Mouse (Mus musculus): ENCODE data around the gene Mrps5.
"Not testable (repeated sequence)": the region's sequence is repeated elsewhere in the genome, so short reads cannot be mapped to it uniquely, and the experiment has no call there.

The Mrps5 gene

GRCm38 (mm10) chr2:127586694-127587513 lies at the start of gene Mrps5, which contains the start of gene Zfp661:
TSS of gene Mrps5 (plus strand) at chr2:127587222.
TSS of gene Zfp661 (minus strand) at chr2:127587094.
- DNase-seq (ENCODE audit: low read depth, low spot score) = peak; percentile 70

GRCm38 (mm10) chr2:127537548-127537947 lies 49.5 kb upstream of the Mrps5 start:
- DNase-seq (ENCODE audit: low read depth, low spot score) = no peak

- no peak for DNase-seq (ENCODE audit: low read depth, low spot score)
Measured at GRCm38 (mm10) chr2:127539494-127539893, 47.5 kb upstream of the Mrps5 start.

- DNase-seq (ENCODE audit: low read depth, low spot score) = no peak
Measured at GRCm38 (mm10) chr2:127541185-127541584, 45.8 kb upstream of the Mrps5 start, which contains the start of gene Prom2. TSS of gene Prom2 (minus strand) at chr2:127541467.

- no peak for DNase-seq (ENCODE audit: low read depth, low spot score)
Measured at GRCm38 (mm10) chr2:127541697-127542096, 45.3 kb upstream of the Mrps5 start.

- no peak for DNase-seq (ENCODE audit: low read depth, low spot score)
Measured at GRCm38 (mm10) chr2:127548342-127549074, 38.5 kb upstream of the Mrps5 start.

- no peak for DNase-seq (ENCODE audit: low read depth, low spot score)
Measured at GRCm38 (mm10) chr2:127549711-127550110, 37.3 kb upstream of the Mrps5 start.

- no peak for DNase-seq (ENCODE audit: low read depth, low spot score)
Measured at GRCm38 (mm10) chr2:127550446-127550845, 36.6 kb upstream of the Mrps5 start.

- no peak for DNase-seq (ENCODE audit: low read depth, low spot score)
Measured at GRCm38 (mm10) chr2:127551078-127551477, 35.9 kb upstream of the Mrps5 start.

GRCm38 (mm10) chr2:127559070-127559966 lies 27.7 kb upstream of the Mrps5 start:
- DNase-seq (ENCODE audit: low read depth, low spot score) = peak; percentile 85

- DNase-seq (ENCODE audit: low read depth, low spot score) = no peak
Measured at GRCm38 (mm10) chr2:127573322-127573721, 13.7 kb upstream of the Mrps5 start.

GRCm38 (mm10) chr2:127584436-127584858 lies 2.6 kb upstream of the Mrps5 start:
- DNase-seq (ENCODE audit: low read depth, low spot score) = peak; percentile 92

GRCm38 (mm10) chr2:127587514-127587844 lies 457 bp downstream of the Mrps5 start:
- DNase-seq (ENCODE audit: low read depth, low spot score) = no peak

- no peak for DNase-seq (ENCODE audit: low read depth, low spot score)
Measured at GRCm38 (mm10) chr2:127588897-127589296, 1.9 kb downstream of the Mrps5 start.

GRCm38 (mm10) chr2:127590204-127590603 lies 3.2 kb downstream of the Mrps5 start:
- no peak for DNase-seq (ENCODE audit: low read depth, low spot score)

GRCm38 (mm10) chr2:127590840-127591239 lies 3.8 kb downstream of the Mrps5 start:
- no peak for DNase-seq (ENCODE audit: low read depth, low spot score)

- DNase-seq (ENCODE audit: low read depth, low spot score) = not testable (repeated sequence)
Measured at GRCm38 (mm10) chr2:127603383-127603782, 16.4 kb downstream of the Mrps5 start.

GRCm38 (mm10) chr2:127605203-127605602 lies 18.2 kb downstream of the Mrps5 start:
- DNase-seq (ENCODE audit: low read depth, low spot score) = no peak

GRCm38 (mm10) chr2:127608234-127608633 lies 21.2 kb downstream of the Mrps5 start:
- peak; percentile 37 for DNase-seq (ENCODE audit: low read depth, low spot score)

- DNase-seq (ENCODE audit: low read depth, low spot score) = peak; percentile 20
Measured at GRCm38 (mm10) chr2:127608986-127609385, 22.0 kb downstream of the Mrps5 start.

- no peak for DNase-seq (ENCODE audit: low read depth, low spot score)
Measured at GRCm38 (mm10) chr2:127611386-127611785, 24.4 kb downstream of the Mrps5 start.

GRCm38 (mm10) chr2:127612288-127612687 lies 25.3 kb downstream of the Mrps5 start:
- no peak for DNase-seq (ENCODE audit: low read depth, low spot score)

All from embryo, embryonic 11.5 days (tissue).